Mouse (Mus musculus) small intestine, adult 2 months (tissue): ENCODE measurements around the gene Efna4.

Experiments used
- CTCF ChIP-seq: fragments of 200-500 bp; IDR thresholded peaks from 2 replicates; pipeline ENCODE4 v1.5.1; 2012; ENCODE audit warnings: low read depth, mild to moderate bottlenecking, control low read depth, inconsistent platforms, low read length, moderate library complexity, mixed read lengths; ENCODE audit not compliant: insufficient replicate concordance, insufficient read length; ENCODE audit errors: extremely low read depth
- POLR2A ChIP-seq: fragments of 200-500 bp; IDR thresholded peaks from 2 replicates; pipeline ENCODE4 v1.6.1; 2012; ENCODE audit warnings: low read depth, mild to moderate bottlenecking, control low read depth, inconsistent platforms, low read length, moderate library complexity

GRCm38 (mm10) chr3:89315930-89316831 is 21.6 kb downstream of the Efna4 start:
- no peak for TF ChIP-seq POLR2A
- no peak for TF ChIP-seq CTCF
